19 mouse cellular contexts compared by ENCODE assay signal in genomic region chr13:95260391-95260790, GRCm38 (mm10). TPM values are rescaled to one million over a fixed set of nuclear protein-coding genes. Genes with fewer than 3 reads are reported as not detected.
DNase-seq lines count a peak whose midpoint lies in the region; ATAC-seq and TF ChIP-seq lines count a peak whose summit lies in the region.
"Had no signal": no experiment of that assay in that cellular context is flagged by ENCODE, and none has a peak within 500 bp of the region (broad histone marks: within the 10 kb centered on the region; RNA-seq: fewer than 3 reads in every experiment).

No protein-coding gene starts in this region.

- no peak overlapping the region for H3K4me3 ChIP-seq in gastrocnemius, adult 2 months
- no peak overlapping the region for H3K4me3 ChIP-seq in midbrain, embryonic 11.5 days (ENCODE audit: low read depth, low read length)
- H3K4me3 ChIP-seq in midbrain, embryonic 13.5 days (replicated peaks): no peak overlapping the region
- H3K4me3 ChIP-seq in stomach, postnatal 0 days (ENCODE audit: low read depth, low read length): no peak overlapping the region
- no peak overlapping the region for H3K4me3 ChIP-seq in forebrain, postnatal 0 days (ENCODE audit: low read depth, low read length)
- no peak overlapping the region for H3K4me3 ChIP-seq in hindbrain, embryonic 10.5 days
- H3K4me3 ChIP-seq: limb, embryonic 15.5 days; megakaryocyte, embryonic 14.5 days; neural tube, embryonic 12.5 days had no signal

- H3K4me1 ChIP-seq in midbrain, embryonic 11.5 days (ENCODE audit: control insufficient read depth, insufficient read depth, low read length): no peaks in the 10 kb centered on the region
- H3K4me1 ChIP-seq in midbrain, embryonic 13.5 days (replicated peaks): no peaks in the 10 kb centered on the region
- H3K4me1 ChIP-seq in stomach, postnatal 0 days (replicated peaks; ENCODE audit: control insufficient read depth, insufficient read depth): no peaks in the 10 kb centered on the region
- H3K4me1 ChIP-seq in forebrain, postnatal 0 days (ENCODE audit: insufficient read depth): no peaks in the 10 kb centered on the region
- H3K4me1 ChIP-seq in hindbrain, embryonic 10.5 days (replicated peaks): no peaks in the 10 kb centered on the region
- H3K4me1 ChIP-seq: limb, embryonic 15.5 days; megakaryocyte, embryonic 14.5 days; neural tube, embryonic 12.5 days had no signal

- no peak for TF ChIP-seq CTCF in gastrocnemius, adult 2 months (IDR thresholded peaks at IDR 0.05)
- TF ChIP-seq CTCF in stomach, postnatal 0 days (IDR thresholded peaks at IDR 0.05; ENCODE audit: low read depth): no peak
- no peak for TF ChIP-seq CTCF in forebrain, postnatal 0 days (IDR thresholded peaks at IDR 0.05; ENCODE audit: low read depth)

- no peaks in the 10 kb centered on the region for H3K9me3 ChIP-seq in midbrain, embryonic 11.5 days (ENCODE audit: control insufficient read depth, low read length)
- no peaks in the 10 kb centered on the region for H3K9me3 ChIP-seq in midbrain, embryonic 13.5 days
- H3K9me3 ChIP-seq in stomach, postnatal 0 days (ENCODE audit: control insufficient read depth, low read length): no peaks in the 10 kb centered on the region
- H3K9me3 ChIP-seq in forebrain, postnatal 0 days (ENCODE audit: low read length): no peaks in the 10 kb centered on the region
- H3K9me3 ChIP-seq in hindbrain, embryonic 10.5 days: no peaks in the 10 kb centered on the region
- H3K9me3 ChIP-seq: limb, embryonic 15.5 days; megakaryocyte, embryonic 14.5 days; neural tube, embryonic 12.5 days had no signal

- no peak for DNase-seq in gastrocnemius, adult 2 months
- no peak for DNase-seq in gastrocnemius, postnatal 36 days
- DNase-seq in midbrain, embryonic 11.5 days (ENCODE audit: low spot score, missing footprints): peak; percentile 35
- DNase-seq in kidney, postnatal 4 days: peak; percentile 17 to 25
- peak; percentile 50 for DNase-seq in stomach, postnatal 0 days (ENCODE audit: low spot score)
- DNase-seq in forebrain, postnatal 0 days: no peak
- DNase-seq in hindbrain, embryonic 10.5 days (ENCODE audit: low spot score): no peak
- DNase-seq: B cell, adult 2 months; cerebellum, adult 18-20 months; embryo, embryonic 11 days; heart, postnatal 10 days; liver, postnatal 0 days; thymus, postnatal 36 days had no signal

- no peak for ATAC-seq in midbrain, embryonic 11.5 days (ENCODE audit: low FRiP score)
- no peak for ATAC-seq in midbrain, embryonic 13.5 days
- peak; percentile 76 for ATAC-seq in stomach, postnatal 0 days (ENCODE audit: low FRiP score, low TSS enrichment)
- ATAC-seq in forebrain, postnatal 0 days: no peak
- ATAC-seq: forebrain, embryonic 14.5 days; hindbrain, embryonic 16.5 days; liver, postnatal 0 days had no signal

- H3K36me3 ChIP-seq in midbrain, embryonic 11.5 days (ENCODE audit: control insufficient read depth, insufficient read depth, low read length): no peaks in the 10 kb centered on the region
- H3K36me3 ChIP-seq in midbrain, embryonic 13.5 days: no peaks in the 10 kb centered on the region
- H3K36me3 ChIP-seq in stomach, postnatal 0 days (ENCODE audit: control insufficient read depth, insufficient read depth, low read length): no peaks in the 10 kb centered on the region
- no peaks in the 10 kb centered on the region for H3K36me3 ChIP-seq in forebrain, postnatal 0 days (ENCODE audit: insufficient read depth)
- H3K36me3 ChIP-seq in hindbrain, embryonic 10.5 days: no peaks in the 10 kb centered on the region
- H3K36me3 ChIP-seq: limb, embryonic 15.5 days; neural tube, embryonic 12.5 days had no signal

- TF ChIP-seq EP300 in stomach, postnatal 0 days (optimal IDR thresholded peaks at IDR 0.05): no peak

- intact Hi-C loops in gastrocnemius, adult 2 months (cut with DNase I): no loop called here
- intact Hi-C loops in gastrocnemius, postnatal 36 days (cut with DNase I): no loop called here

- no peaks in the 10 kb centered on the region for H3K27me3 ChIP-seq in midbrain, embryonic 11.5 days (ENCODE audit: control insufficient read depth, insufficient read depth, low read length)
- no peaks in the 10 kb centered on the region for H3K27me3 ChIP-seq in midbrain, embryonic 13.5 days
- no peaks in the 10 kb centered on the region for H3K27me3 ChIP-seq in stomach, postnatal 0 days (ENCODE audit: control insufficient read depth, insufficient read depth, low read length)
- H3K27me3 ChIP-seq in forebrain, postnatal 0 days (ENCODE audit: insufficient read depth, low read length): no peaks in the 10 kb centered on the region
- no peaks in the 10 kb centered on the region for H3K27me3 ChIP-seq in hindbrain, embryonic 10.5 days (ENCODE audit: insufficient read depth, poor library complexity, severe bottlenecking)
- H3K27me3 ChIP-seq: limb, embryonic 15.5 days; neural tube, embryonic 12.5 days had no signal

- H3K9ac ChIP-seq in midbrain, embryonic 11.5 days (ENCODE audit: low read length): no peak overlapping the region
- no peak overlapping the region for H3K9ac ChIP-seq in midbrain, embryonic 13.5 days (replicated peaks)
- no peak overlapping the region for H3K9ac ChIP-seq in stomach, postnatal 0 days (ENCODE audit: low read length)
- no peak overlapping the region for H3K9ac ChIP-seq in forebrain, postnatal 0 days
- H3K9ac ChIP-seq: limb, embryonic 15.5 days; liver, postnatal 0 days; neural tube, embryonic 12.5 days had no signal

- 68% methylated on average over 1 of the region's 1 CpGs for WGBS in midbrain, embryonic 11.5 days
- WGBS in midbrain, embryonic 13.5 days: 69% methylated on average over 1 of the region's 1 CpGs
- WGBS in stomach, postnatal 0 days: 36% methylated on average over 1 of the region's 1 CpGs
- WGBS in forebrain, postnatal 0 days: 70% methylated on average over 1 of the region's 1 CpGs
- 61% methylated on average over 1 of the region's 1 CpGs for WGBS in hindbrain, embryonic 10.5 days

- H3K4me2 ChIP-seq in midbrain, embryonic 11.5 days: no peak overlapping the region
- no peak overlapping the region for H3K4me2 ChIP-seq in midbrain, embryonic 13.5 days (replicated peaks)
- H3K4me2 ChIP-seq in stomach, postnatal 0 days (replicated peaks; ENCODE audit: low read depth): no peak overlapping the region
- no peak overlapping the region for H3K4me2 ChIP-seq in forebrain, postnatal 0 days (ENCODE audit: low read depth)
- H3K4me2 ChIP-seq: limb, embryonic 15.5 days; neural tube, embryonic 12.5 days had no signal

- peak overlapping the region; percentile 49 for H3K27ac ChIP-seq in gastrocnemius, adult 2 months
- no peak overlapping the region for H3K27ac ChIP-seq in midbrain, embryonic 11.5 days (ENCODE audit: low read depth, low read length)
- no peak overlapping the region for H3K27ac ChIP-seq in midbrain, embryonic 13.5 days
- H3K27ac ChIP-seq in stomach, postnatal 0 days (replicated peaks): no peak overlapping the region
- H3K27ac ChIP-seq in forebrain, postnatal 0 days (ENCODE audit: low read depth, low read length): no peak overlapping the region
- no peak overlapping the region for H3K27ac ChIP-seq in hindbrain, embryonic 10.5 days
- H3K27ac ChIP-seq: limb, embryonic 15.5 days; neural tube, embryonic 12.5 days had no signal

RNA-seq across cellular contexts. Expression of gene Pde8b, which starts 10.3 kb away (rescaled TPM):
- 1 to 10 TPM; 2.0 to 3.3 TPM for total RNA-seq in gastrocnemius, adult 2 months (2021)
- 1 to 10 TPM; 2.1 to 2.8 TPM for total RNA-seq in gastrocnemius, postnatal 36 days (2021)
- polyA plus RNA-seq in midbrain, embryonic 11.5 days (2014; fragmentation: Nextera tagmentation; extraction: Ambion mirVana): 1.9 and 2.3 TPM in 2 replicates
- polyA plus RNA-seq in midbrain, embryonic 13.5 days (2015; fragmentation: Nextera tagmentation; extraction: Ambion mirVana): 4.0 and 4.1 TPM in 2 replicates
- polyA plus RNA-seq in stomach, postnatal 0 days (2015; fragmentation: Nextera tagmentation; extraction: Ambion mirVana): 2.5 and 3.8 TPM in 2 replicates
- 15.5 and 21.1 TPM in 2 replicates for total RNA-seq in forebrain, postnatal 0 days (2014; rRNA removed)
- 4.8 and 6.5 TPM in 2 replicates for polyA plus RNA-seq in forebrain, postnatal 0 days (2015; fragmentation: Nextera tagmentation; extraction: Ambion mirVana)
- 1.4 and 1.9 TPM in 2 replicates for polyA plus RNA-seq in hindbrain, embryonic 10.5 days (2016; fragmentation: Nextera tagmentation; extraction: Ambion mirVana)

Comparison
In these comparisons a context has a peak if more than half of its experiments do, and no peak if none do; other contexts are left out.
1. DNase-seq: peak in midbrain, embryonic 11.5 days (single experiment), kidney, postnatal 4 days (2 of 2) and stomach, postnatal 0 days (single experiment); none in gastrocnemius, adult 2 months (single experiment), gastrocnemius, postnatal 36 days (0 of 2), forebrain, postnatal 0 days (single experiment) and hindbrain, embryonic 10.5 days (single experiment).